Mouse (Mus musculus) forebrain, embryonic 12.5 days (tissue): ENCODE measurements around the gene Cstl1. TPM values are rescaled to one million over a fixed set of nuclear protein-coding genes. Genes with fewer than 3 reads are reported as not detected.
A peak's percentile ranks its signal among the peaks of the same experiment; 100 is the strongest.

Experiments
- ATAC-seq: fragments of 200-750 bp; cut with Nextera tagmentation; 2 replicates; pipeline ENCODE4 v1.8.0; 2017; ENCODE audit warnings: moderate TSS enrichment; ENCODE audit not compliant: low FRiP score
- H3K27ac ChIP-seq: fragments of 300-500 bp; sonication (generic); 2 replicates; pipeline ENCODE4 v1.5.1; 2016; ENCODE audit warnings: mild to moderate bottlenecking
- H3K27me3 ChIP-seq: fragments of 300-500 bp; sonication (generic); 2 replicates; pipeline ENCODE4 v1.6.1; 2016; ENCODE audit warnings: mild to moderate bottlenecking
- H3K36me3 ChIP-seq: fragments of 300-500 bp; sonication (generic); replicated peaks from 2 replicates; pipeline ENCODE4 v1.6.1; 2016; ENCODE audit warnings: mild to moderate bottlenecking
- H3K4me1 ChIP-seq: fragments of 300-500 bp; sonication (generic); 2 replicates; pipeline ENCODE4 v1.6.1; 2016
- H3K4me2 ChIP-seq: fragments of 300-500 bp; sonication (generic); 2 replicates; pipeline ENCODE4 v1.6.1; 2016; ENCODE audit warnings: mild to moderate bottlenecking, moderate library complexity
- H3K4me3 ChIP-seq: fragments of 300-500 bp; sonication (generic); replicated peaks from 2 replicates; pipeline ENCODE4 v1.5.1; 2016; ENCODE audit warnings: mild to moderate bottlenecking
- H3K9ac ChIP-seq: fragments of 300-500 bp; sonication (generic); 2 replicates; pipeline ENCODE4 v1.6.1; 2016; ENCODE audit warnings: mild to moderate bottlenecking
- H3K9me3 ChIP-seq: fragments of 300-500 bp; sonication (generic); 2 replicates; pipeline ENCODE4 v1.6.1; 2016
- WGBS: fragments of 180-500 bp; shearing (Covaris S2); methylation state at CpG from one replicate; pipeline ENCODE4 v1.1.7; 2016; 5-methylcytosine and 5-hydroxymethylcytosine counted together
- polyA plus RNA-seq: library from polyadenylated mRNA; unstranded; fragments of >200 nt; fragmentation: Nextera tagmentation; extraction: Ambion mirVana; gene quantifications from 2 replicates; pipeline ENCODE4 v1.2.1, GENCODE M21; 2016

The Cstl1 gene
- not detected in 2 replicates for polyA plus RNA-seq

DNA sequence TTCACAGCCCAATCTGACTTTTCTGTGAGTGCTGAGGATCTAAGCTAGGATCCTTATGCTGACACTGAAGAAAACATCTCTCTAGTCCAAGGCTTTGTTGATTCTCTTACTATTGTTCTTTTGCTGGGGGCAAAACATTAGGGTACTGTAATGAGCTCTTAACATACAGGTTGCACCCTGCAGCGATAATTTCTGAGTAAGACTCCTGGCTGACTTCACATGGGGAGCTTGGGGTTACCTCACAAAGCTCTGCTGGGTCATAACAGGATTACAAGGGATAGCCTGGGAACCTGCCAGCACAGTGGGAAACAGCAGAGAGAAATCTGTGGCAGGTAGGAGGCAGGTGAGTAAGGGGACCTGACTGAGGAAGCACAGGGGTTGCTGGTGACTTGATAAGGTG is at the start of gene Cstl1:
Cstl1 (plus strand) TSS at position 301 of the 400 bp plus-strand sequence.
- Histone ChIP-seq H3K9ac (no peak within 1 kb of the TSS), H3K36me3 (no peaks in the 10 kb centered on the region), H3K27ac (no peak within 1 kb of the TSS), H3K4me2 (no peak within 1 kb of the TSS), H3K9me3 (no peaks in the 10 kb centered on the region), H3K27me3 (peaks cover 4% of the 10 kb centered on the region; the same call in 1 of the 2 replicates), H3K4me1 (no peaks in the 10 kb centered on the region; the same call in 1 of the 2 replicates), H3K4me3 (no peak within 1 kb of the TSS)
- 81% methylated on average over 1 of the region's 1 CpGs for WGBS
- ATAC-seq, result no peak

DNA sequence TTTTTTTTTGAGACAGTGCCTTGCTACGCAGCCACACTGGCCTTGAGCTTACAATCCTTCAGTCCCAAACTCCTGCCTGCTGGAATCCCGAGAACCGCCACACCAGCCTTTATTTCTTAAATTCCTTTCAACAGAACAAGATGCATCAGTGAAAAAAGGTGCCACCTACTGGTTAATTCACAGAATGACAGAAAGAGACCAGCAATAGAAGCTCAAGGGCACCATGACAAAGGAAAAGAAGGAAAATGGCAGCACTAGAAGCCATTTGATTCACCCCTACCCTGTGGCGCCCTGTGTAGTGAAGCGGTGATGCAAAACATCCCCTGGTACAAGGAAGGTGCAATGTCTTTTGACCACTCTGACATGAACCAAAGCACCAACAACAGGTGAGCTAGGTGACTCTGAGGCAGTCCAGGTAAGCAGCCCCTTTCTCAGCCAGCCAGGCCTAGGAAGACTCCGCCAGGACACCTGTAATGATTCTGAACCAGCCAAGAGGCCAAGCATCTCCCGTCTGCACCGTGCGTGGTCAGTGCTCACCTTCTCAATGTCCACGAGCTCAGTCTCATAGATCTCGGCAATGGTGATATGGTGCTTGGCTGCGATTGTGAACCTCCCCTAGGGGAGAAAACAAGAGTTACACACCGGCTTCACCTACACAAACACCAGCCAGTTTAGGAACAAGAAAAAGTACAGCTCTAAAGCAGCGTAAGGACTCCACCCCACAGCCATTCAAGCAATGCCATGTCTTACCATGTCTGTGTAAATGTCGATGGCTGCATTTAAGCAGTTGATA is 43.6 kb upstream of the Cstl1 start:
- WGBS, result 74% methylated on average over 15 of the region's 15 CpGs
- no peak overlapping the region for H3K27ac ChIP-seq

DNA sequence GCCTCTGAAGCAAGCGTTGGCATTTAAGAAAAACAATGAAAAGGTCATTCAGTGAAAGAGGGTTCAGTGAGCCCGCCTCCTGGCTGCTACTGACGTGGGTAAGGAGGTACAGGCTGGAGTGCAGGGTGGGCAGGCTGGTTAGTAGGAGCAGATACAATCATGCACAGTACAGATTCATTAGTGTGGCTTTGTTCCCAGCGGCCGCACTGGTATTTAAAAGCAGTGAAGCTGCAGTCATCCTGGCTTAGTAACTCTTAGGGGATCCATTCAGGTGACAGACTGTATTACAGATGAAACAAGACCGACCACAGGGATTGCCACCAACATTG is 43.0 kb upstream of the Cstl1 start:
- no peaks in the 10 kb centered on the region for H3K4me1 ChIP-seq
- no peak overlapping the region for H3K4me2 ChIP-seq
- ATAC-seq, result no peak; the same call in 1 of the 2 replicates
- no peak overlapping the region for H3K4me3 ChIP-seq
- H3K9me3 ChIP-seq, result no peaks in the 10 kb centered on the region
- no peak overlapping the region for H3K9ac ChIP-seq
- H3K27me3 ChIP-seq, result no peaks in the 10 kb centered on the region
- H3K27ac ChIP-seq, result no peak overlapping the region
- 50% methylated on average over 6 of the region's 6 CpGs for WGBS
- H3K36me3 ChIP-seq, result peaks cover 25% of the 10 kb centered on the region; the same call in 1 of the 2 replicates

More for the DNA sequence above, 43.6 kb upstream of the Cstl1 start:
- Histone ChIP-seq H3K4me2 (no peak overlapping the region), H3K9ac (no peak overlapping the region), H3K36me3 (peaks cover 21% of the 10 kb centered on the region; the same call in 1 of the 2 replicates), H3K27me3 (no peaks in the 10 kb centered on the region), H3K9me3 (no peaks in the 10 kb centered on the region), H3K4me1 (no peaks in the 10 kb centered on the region), H3K4me3 (no peak overlapping the region)
- peak; percentile 65; the same call in 1 of the 2 replicates for ATAC-seq

DNA sequence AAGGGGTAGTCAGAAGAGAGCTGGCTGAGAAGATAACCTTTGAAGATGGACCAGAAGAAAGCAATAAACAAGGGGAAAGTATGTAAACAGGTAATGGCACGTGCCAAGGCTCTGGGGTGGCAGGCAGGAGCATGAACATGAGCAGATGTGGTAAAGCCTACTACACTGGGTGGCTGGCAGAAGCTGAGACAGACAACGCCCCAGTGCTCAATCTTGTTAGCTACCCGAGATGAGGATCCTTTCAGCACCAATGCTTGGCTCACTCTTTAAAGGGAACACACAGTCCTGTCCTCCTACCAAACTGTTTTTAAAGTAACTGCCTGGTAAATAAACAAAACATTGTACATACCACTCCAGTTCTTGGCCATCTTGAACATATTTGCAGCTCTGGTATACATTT is 37.8 kb upstream of the Cstl1 start:
- ATAC-seq, result no peak
- no peaks in the 10 kb centered on the region for H3K27me3 ChIP-seq
- H3K4me1 ChIP-seq, result no peaks in the 10 kb centered on the region
- H3K27ac ChIP-seq, result no peak overlapping the region
- 87% methylated on average over 3 of the region's 3 CpGs for WGBS
- H3K4me2 ChIP-seq, result no peak overlapping the region
- H3K9me3 ChIP-seq, result no peaks in the 10 kb centered on the region
- H3K36me3 ChIP-seq, result peaks cover 21% of the 10 kb centered on the region; the same call in 1 of the 2 replicates
- no peak overlapping the region for H3K9ac ChIP-seq
- no peak overlapping the region for H3K4me3 ChIP-seq

GRCm38 (mm10) chr2:148717072-148717471 is 33.1 kb upstream of the Cstl1 start:
- 58% methylated on average over 2 of the region's 2 CpGs for WGBS

GRCm38 (mm10) chr2:148719271-148719995 is 30.7 kb upstream of the Cstl1 start:
- 87% methylated on average over 2 of the region's 2 CpGs for WGBS
- no peaks in the 10 kb centered on the region for H3K4me1 ChIP-seq
- H3K9ac ChIP-seq, result no peak overlapping the region
- H3K4me2 ChIP-seq, result no peak overlapping the region
- H3K4me3 ChIP-seq, result no peak overlapping the region
- no peaks in the 10 kb centered on the region for H3K9me3 ChIP-seq
- no peak overlapping the region for H3K27ac ChIP-seq
- no peak for ATAC-seq
- no peaks in the 10 kb centered on the region for H3K36me3 ChIP-seq
- H3K27me3 ChIP-seq, result no peaks in the 10 kb centered on the region

More at GRCm38 (mm10) chr2:148717072-148717471, 33.1 kb upstream of the Cstl1 start:
- Histone ChIP-seq H3K9ac (no peak overlapping the region), H3K36me3 (0 out of 2 replicates have a peak, but pooled peaks cover 3% of the 10 kb centered on the region), H3K4me3 (no peak overlapping the region), H3K4me1 (no peaks in the 10 kb centered on the region), H3K27me3 (no peaks in the 10 kb centered on the region), H3K9me3 (no peaks in the 10 kb centered on the region), H3K4me2 (no peak overlapping the region), H3K27ac (no peak overlapping the region)
- no peak for ATAC-seq

- Histone ChIP-seq H3K36me3 (no peaks in the 10 kb centered on the region), H3K9ac (peak overlapping the region; percentile 80), H3K9me3 (no peaks in the 10 kb centered on the region), H3K27ac (peak overlapping the region; percentile 47; the same call in 1 of the 2 replicates), H3K27me3 (no peaks in the 10 kb centered on the region), H3K4me3 (peak overlapping the region; percentile 74), H3K4me2 (peak overlapping the region; percentile 90), H3K4me1 (peaks cover 9% of the 10 kb centered on the region)
- no peak for ATAC-seq
- under 1% methylated on average over 35 of the region's 35 CpGs for WGBS
Measured at GRCm38 (mm10) chr2:148731614-148732326, 18.4 kb upstream of the Cstl1 start.

GRCm38 (mm10) chr2:148732327-148733000 is 17.7 kb upstream of the Cstl1 start, which contains the start of gene Napb:
Gene Napb, minus strand, starts transcription at chr2:148732467.
- H3K27me3 ChIP-seq, result no peaks in the 10 kb centered on the region
- peak within 1 kb of the TSS; percentile 80 for H3K9ac ChIP-seq
- peaks cover 9% of the 10 kb centered on the region for H3K4me1 ChIP-seq
- peak within 1 kb of the TSS; percentile 47; the same call in 1 of the 2 replicates for H3K27ac ChIP-seq
- no peaks in the 10 kb centered on the region for H3K36me3 ChIP-seq
- peak within 1 kb of the TSS; percentile 74 for H3K4me3 ChIP-seq
- peak within 1 kb of the TSS; percentile 90 for H3K4me2 ChIP-seq
- H3K9me3 ChIP-seq, result no peaks in the 10 kb centered on the region
- ATAC-seq, result peak; percentile 100
- WGBS, result 4% methylated on average over 18 of the region's 18 CpGs

DNA sequence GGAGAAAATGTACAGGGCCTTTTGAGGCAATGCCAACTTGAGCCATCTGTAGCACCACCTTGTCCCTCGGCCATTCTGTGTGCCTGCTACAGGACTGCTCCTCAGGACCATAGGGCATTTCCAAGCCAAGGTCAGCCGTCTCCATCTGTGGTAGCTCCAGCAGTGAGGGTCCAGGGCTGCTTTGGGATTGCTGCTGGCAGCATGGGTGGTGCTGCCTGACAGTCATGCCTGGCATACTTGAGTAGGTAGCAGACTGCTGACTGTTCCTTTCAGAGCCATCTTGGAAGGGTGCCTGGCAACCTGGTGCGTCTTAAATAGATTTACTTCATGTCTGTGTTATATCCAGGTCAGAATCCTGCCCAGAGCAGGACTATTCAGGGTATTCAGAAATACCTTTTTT is 7.2 kb upstream of the Cstl1 start:
- WGBS, result 89% methylated on average over 3 of the region's 3 CpGs
- no peak for ATAC-seq

DNA sequence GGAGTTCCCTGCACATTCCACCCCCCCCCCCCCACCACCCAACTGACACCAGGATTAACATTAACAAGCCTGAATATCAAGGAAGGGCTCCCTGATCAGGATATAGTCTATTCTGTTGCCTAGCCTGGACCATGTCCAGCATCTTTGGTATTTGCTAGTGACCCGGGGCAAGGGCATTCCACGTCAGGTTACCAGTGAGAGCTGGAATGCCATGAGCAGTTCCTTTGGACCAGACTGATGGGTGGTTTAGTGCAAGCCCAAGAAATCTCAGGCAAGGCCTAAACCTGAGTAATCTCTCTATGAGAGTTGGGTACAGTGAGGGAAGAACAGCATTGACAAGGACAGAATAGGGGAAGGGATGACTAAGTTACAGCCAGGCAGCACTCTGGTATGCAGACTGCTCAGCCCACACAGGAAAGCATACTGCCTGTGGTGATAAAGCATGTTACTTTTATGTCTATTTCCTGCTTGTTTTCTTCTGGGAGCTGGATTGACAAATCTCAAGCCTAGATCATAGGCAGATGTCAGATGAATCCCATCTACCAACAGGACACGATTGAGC is 6.2 kb upstream of the Cstl1 start:
- H3K9ac ChIP-seq, result no peak overlapping the region
- H3K4me3 ChIP-seq, result no peak overlapping the region
- no peak for ATAC-seq
- no peak overlapping the region for H3K4me2 ChIP-seq
- WGBS, result 85% methylated on average over 3 of the region's 3 CpGs
- no peaks in the 10 kb centered on the region for H3K4me1 ChIP-seq
- no peak overlapping the region for H3K27ac ChIP-seq
- H3K27me3 ChIP-seq, result no peaks in the 10 kb centered on the region
- no peaks in the 10 kb centered on the region for H3K9me3 ChIP-seq
- H3K36me3 ChIP-seq, result no peaks in the 10 kb centered on the region

More for the DNA sequence above, 7.2 kb upstream of the Cstl1 start:
- Histone ChIP-seq H3K4me3 (no peak overlapping the region), H3K36me3 (no peaks in the 10 kb centered on the region), H3K9ac (no peak overlapping the region), H3K4me2 (no peak overlapping the region), H3K4me1 (no peaks in the 10 kb centered on the region), H3K27me3 (no peaks in the 10 kb centered on the region), H3K27ac (no peak overlapping the region), H3K9me3 (no peaks in the 10 kb centered on the region)
